Mouse (Mus musculus): Measurements from ENCODE around the gene Bicral. TPM values are rescaled to one million over a fixed set of nuclear protein-coding genes. Genes with fewer than 3 reads are reported as not detected.

Bicral gene
- polyA plus RNA-seq (2014; fragmentation: Illumina TruSeq; extraction: RNeasy Lipid Tissue Mini Kit (QIAGEN cat#74804); ENCODE audit: low read depth, low replicate concordance) = 10.0 TPM

GRCm38 (mm10) chr17:46857903-46858748 is at the start of gene Bicral:
Bicral (minus strand) TSS chr17:46858482.

DNA sequence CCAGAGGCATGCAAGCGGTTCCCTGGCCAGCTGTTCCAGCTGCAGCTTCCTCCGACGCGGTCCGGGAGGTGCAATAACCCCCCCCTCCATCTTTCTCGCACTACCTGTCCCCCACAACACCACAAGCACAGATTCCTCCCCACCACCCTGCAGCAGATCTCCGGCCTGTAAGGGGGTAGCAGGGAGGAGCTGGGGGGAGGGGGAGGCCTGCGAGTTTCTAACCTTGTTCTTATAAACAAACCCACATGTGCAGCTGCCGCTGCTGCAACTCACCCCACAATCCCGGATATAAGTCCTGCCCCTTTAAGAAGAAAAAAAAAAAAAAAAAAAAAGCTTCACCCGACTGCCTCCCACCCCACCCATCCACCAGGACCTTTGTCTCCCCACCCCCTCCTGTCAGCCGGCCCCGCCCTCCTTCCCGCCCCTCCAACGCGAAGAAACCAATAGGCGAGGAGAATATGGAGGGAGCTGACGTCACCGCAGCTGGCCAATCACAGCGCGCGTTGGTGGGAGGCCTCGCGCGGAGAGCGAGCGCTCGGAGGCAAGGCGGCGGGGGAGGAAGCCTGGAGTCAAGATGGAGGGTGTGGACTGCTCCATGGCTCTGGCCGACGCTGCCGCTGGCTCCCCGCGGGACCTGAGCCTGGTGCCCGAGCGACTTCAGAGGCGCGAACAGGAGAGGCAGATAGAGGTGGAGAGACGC is 32.0 kb upstream of the Bicral start, which contains the start of gene Tbcc:
Tbcc (plus strand) TSS at position 569 of the 700 bp plus-strand sequence.

GRCm38 (mm10) chr17:46782341-46783221 is 75.7 kb downstream of the Bicral start, which contains the start of gene Rpl7l1:
Rpl7l1 (minus strand) TSS chr17:46782672.

GRCm38 (mm10) chr17:46772404-46773277 is 85.6 kb downstream of the Bicral start, which contains the start of gene 2310039H08Rik:
2310039H08Rik (plus strand) TSS chr17:46772635.

DNA sequence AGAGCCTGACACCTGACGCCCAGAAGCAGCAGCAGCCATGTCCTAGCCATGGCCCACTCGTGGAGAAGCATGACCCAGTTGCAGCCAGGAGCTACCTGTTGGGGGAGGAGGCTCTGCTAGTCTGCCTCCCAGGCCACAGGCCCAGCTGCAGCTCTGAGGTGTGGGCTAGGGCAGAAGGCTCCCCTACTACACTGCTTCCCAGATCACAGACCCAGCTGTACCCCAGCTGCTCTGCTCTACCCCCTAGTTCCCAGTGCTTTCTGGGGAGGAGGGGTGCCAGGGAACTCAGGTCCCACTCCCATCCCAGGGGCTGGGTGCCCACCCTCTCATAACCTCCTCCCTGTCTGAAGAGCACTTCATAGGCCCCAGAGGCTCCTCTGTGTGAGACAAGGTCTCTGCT is 94.7 kb downstream of the Bicral start, which contains the start of gene Ptcra:
Ptcra (minus strand) TSS at position 169 of the 400 bp plus-strand sequence.

GRCm38 (mm10) chr17:46751794-46752556 is 106.3 kb downstream of the Bicral start, which contains the start of gene Cnpy3:
Cnpy3 (minus strand) TSS chr17:46752214.

Other genes starting within 250 kb of the Bicral start
- gene Ptk7, start 229.0 kb downstream of the Bicral start, polyA plus RNA-seq (2014; fragmentation: Illumina TruSeq; extraction: RNeasy Lipid Tissue Mini Kit (QIAGEN cat#74804); ENCODE audit: low read depth, low replicate concordance) = 2.3 TPM
- 23.4 TPM for gene Klc4, start 212.5 kb downstream of the Bicral start, polyA plus RNA-seq (2014; fragmentation: Illumina TruSeq; extraction: RNeasy Lipid Tissue Mini Kit (QIAGEN cat#74804); ENCODE audit: low read depth, low replicate concordance)
- gene Mrpl2, start 212.3 kb downstream of the Bicral start, polyA plus RNA-seq (2014; fragmentation: Illumina TruSeq; extraction: RNeasy Lipid Tissue Mini Kit (QIAGEN cat#74804); ENCODE audit: low read depth, low replicate concordance) = 123 TPM
- 18.5 TPM for gene Cul7, start 208.1 kb downstream of the Bicral start, polyA plus RNA-seq (2014; fragmentation: Illumina TruSeq; extraction: RNeasy Lipid Tissue Mini Kit (QIAGEN cat#74804); ENCODE audit: low read depth, low replicate concordance)
- 19.7 TPM for gene Rrp36, start 184.1 kb downstream of the Bicral start, polyA plus RNA-seq (2014; fragmentation: Illumina TruSeq; extraction: RNeasy Lipid Tissue Mini Kit (QIAGEN cat#74804); ENCODE audit: low read depth, low replicate concordance)
- gene Mea1, start 179.7 kb downstream of the Bicral start, polyA plus RNA-seq (2014; fragmentation: Illumina TruSeq; extraction: RNeasy Lipid Tissue Mini Kit (QIAGEN cat#74804); ENCODE audit: low read depth, low replicate concordance) = 53.7 TPM
- 59.2 TPM for gene Klhdc3, start 177.6 kb downstream of the Bicral start, polyA plus RNA-seq (2014; fragmentation: Illumina TruSeq; extraction: RNeasy Lipid Tissue Mini Kit (QIAGEN cat#74804); ENCODE audit: low read depth, low replicate concordance)
- gene Ppp2r5d, start 153.4 kb downstream of the Bicral start, polyA plus RNA-seq (2014; fragmentation: Illumina TruSeq; extraction: RNeasy Lipid Tissue Mini Kit (QIAGEN cat#74804); ENCODE audit: low read depth, low replicate concordance) = 34.8 TPM
- 33.9 TPM for gene Pex6, start 147.0 kb downstream of the Bicral start, polyA plus RNA-seq (2014; fragmentation: Illumina TruSeq; extraction: RNeasy Lipid Tissue Mini Kit (QIAGEN cat#74804); ENCODE audit: low read depth, low replicate concordance)
- gene Gnmt, start 129.3 kb downstream of the Bicral start, polyA plus RNA-seq (2014; fragmentation: Illumina TruSeq; extraction: RNeasy Lipid Tissue Mini Kit (QIAGEN cat#74804); ENCODE audit: low read depth, low replicate concordance) = 6.3 TPM
- gene Cnpy3, start 106.3 kb downstream of the Bicral start, polyA plus RNA-seq (2014; fragmentation: Illumina TruSeq; extraction: RNeasy Lipid Tissue Mini Kit (QIAGEN cat#74804); ENCODE audit: low read depth, low replicate concordance) = 23.0 TPM
- gene Ptcra, start 94.8 kb downstream of the Bicral start, polyA plus RNA-seq (2014; fragmentation: Illumina TruSeq; extraction: RNeasy Lipid Tissue Mini Kit (QIAGEN cat#74804); ENCODE audit: low read depth, low replicate concordance) = not detected
- 32.7 TPM for gene 2310039H08Rik, start 85.8 kb downstream of the Bicral start, polyA plus RNA-seq (2014; fragmentation: Illumina TruSeq; extraction: RNeasy Lipid Tissue Mini Kit (QIAGEN cat#74804); ENCODE audit: low read depth, low replicate concordance)
- 54.9 TPM for gene Rpl7l1, start 75.8 kb downstream of the Bicral start, polyA plus RNA-seq (2014; fragmentation: Illumina TruSeq; extraction: RNeasy Lipid Tissue Mini Kit (QIAGEN cat#74804); ENCODE audit: low read depth, low replicate concordance)
- gene Tbcc, start 32.2 kb upstream of the Bicral start, polyA plus RNA-seq (2014; fragmentation: Illumina TruSeq; extraction: RNeasy Lipid Tissue Mini Kit (QIAGEN cat#74804); ENCODE audit: low read depth, low replicate concordance) = 17.7 TPM
- gene Prph2, start 52.0 kb upstream of the Bicral start, polyA plus RNA-seq (2014; fragmentation: Illumina TruSeq; extraction: RNeasy Lipid Tissue Mini Kit (QIAGEN cat#74804); ENCODE audit: low read depth, low replicate concordance) = not detected
- 48.3 TPM for gene Ubr2, start 152.1 kb upstream of the Bicral start, polyA plus RNA-seq (2014; fragmentation: Illumina TruSeq; extraction: RNeasy Lipid Tissue Mini Kit (QIAGEN cat#74804); ENCODE audit: low read depth, low replicate concordance)